Mouse (Mus musculus): Measurements from ENCODE around the gene Tmem201. TPM values are rescaled to one million over a fixed set of nuclear protein-coding genes. Genes with fewer than 3 reads are reported as not detected.

The Tmem201 gene
- total and polyA plus RNA-seq, 3 experiments: 6.4 to 29.2 (median 16.2) TPM

DNA sequence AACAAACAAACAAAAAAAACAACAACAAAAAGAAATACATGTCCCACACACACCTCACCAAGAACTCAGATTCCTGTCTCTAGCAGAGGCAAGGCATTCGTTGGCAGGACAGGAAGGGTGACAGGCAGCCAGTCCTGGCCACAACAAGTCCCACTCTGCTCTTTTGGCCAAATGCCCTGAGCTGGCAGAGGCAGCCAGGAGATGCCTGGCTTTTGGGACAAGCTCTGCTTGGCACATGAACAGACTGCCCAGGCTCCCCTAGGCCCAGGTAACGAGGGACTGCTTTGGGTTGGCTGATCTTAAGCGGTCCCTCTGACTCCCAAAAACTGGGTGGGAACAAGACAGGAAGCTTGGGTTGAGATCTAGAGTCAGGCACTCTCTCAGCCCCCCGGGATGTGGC lies 1.3 kb downstream of the Tmem201 start:
- DNase-seq (ENCODE audit: extremely low read depth): no peak

DNA sequence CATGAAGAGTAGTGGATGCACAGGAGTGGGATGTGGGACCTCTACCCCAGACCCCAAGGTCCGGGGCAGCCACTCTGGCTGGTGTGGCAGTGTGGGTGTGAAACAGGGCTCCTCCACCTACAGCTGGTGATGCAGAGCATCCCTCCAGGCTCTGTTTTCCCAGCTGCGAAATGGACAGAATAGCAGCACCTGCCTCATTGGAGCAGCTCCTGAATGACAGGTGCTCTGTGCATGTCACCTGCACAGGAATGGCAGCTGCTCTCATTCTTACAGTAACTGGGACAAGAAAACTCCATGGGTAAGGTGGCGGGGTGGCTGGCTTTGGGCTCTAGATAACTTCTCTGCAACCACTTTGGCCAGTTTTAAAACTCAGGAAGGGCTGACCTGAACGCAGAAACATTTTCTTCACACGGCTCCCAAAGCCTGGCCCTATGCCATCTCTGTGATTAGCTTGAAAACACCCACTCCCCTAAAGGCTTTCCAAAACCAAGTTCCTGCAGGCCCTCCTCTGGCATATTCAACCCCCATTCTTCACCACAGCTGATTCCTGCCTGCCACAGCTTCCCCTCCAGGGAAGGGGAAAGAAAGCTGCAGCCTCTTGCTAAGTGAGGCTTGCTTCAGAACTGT lies 2.1 kb downstream of the Tmem201 start:
- Histone ChIP-seq H3K4me2 (ENCODE audit: insufficient read depth, low read depth, poor library complexity, severe bottlenecking) (no peak overlapping the region), H3K4me3 (replicated peaks in 1 of 3; ENCODE audit: low read depth in 2 of 3, low read length in 2 of 3, poor library complexity in 1 of 3) (no peak overlapping the region), H3K36me3 (replicated peaks in 1 of 2; ENCODE audit: control insufficient read depth in 1 of 2, insufficient read depth in 1 of 2, low read length in 1 of 2) (peaks cover 13 to 59% of the 10 kb centered on the region in 2 experiments), H3K79me2 (replicated peaks; ENCODE audit: control insufficient read depth, extremely low read depth, insufficient read depth, poor library complexity, severe bottlenecking) (peaks cover 43% of the 10 kb centered on the region), H3K9ac (ENCODE audit: insufficient read depth, low read depth) (no peak overlapping the region), H3K4me1 (ENCODE audit: control insufficient read depth in 1 of 2, insufficient read depth in 2 of 2) (peaks cover 14 to 55% of the 10 kb centered on the region in 2 experiments), H3K27ac (ENCODE audit: insufficient read depth, low read depth) (no peak overlapping the region), H3K27me3 (replicated peaks) (no peaks in the 10 kb centered on the region), H3K9me3 (replicated peaks; ENCODE audit: low read length) (no peaks in the 10 kb centered on the region)
- in situ Hi-C loops (cut with MboI; ENCODE audit: low pct_ligation_motif_present, low pct_unique_long_range_greater_than_20kb, low sequenced_read_pairs): no loop called here
- no peak for TF ChIP-seq MAFK (IDR thresholded peaks at IDR 0.05; ENCODE audit: insufficient replicate concordance, low read length)
- TF ChIP-seq MAX (IDR thresholded peaks at IDR 0.05; ENCODE audit: low read length): no peak
- no peak for TF ChIP-seq PAX5 (IDR thresholded peaks at IDR 0.05; ENCODE audit: low read length)
- TF ChIP-seq ZMIZ1 (IDR thresholded peaks at IDR 0.05; ENCODE audit: low read depth, low read length): no peak
- no peak for TF ChIP-seq TBP (conservative IDR thresholded peaks at IDR 0.05; ENCODE audit: low read depth, low read length)
- no peak for TF ChIP-seq MAZ (IDR thresholded peaks at IDR 0.05; ENCODE audit: low read depth, low read length)
- no peak for TF ChIP-seq ELF1 (IDR thresholded peaks at IDR 0.05; ENCODE audit: low read depth, low read length)
- TF ChIP-seq JUN (IDR thresholded peaks at IDR 0.05; ENCODE audit: insufficient read depth, low read depth, low read length): no peak
- dilution Hi-C loops (cut with MboI; ENCODE audit: extremely low pct_ligation_motif_present, extremely low pct_unique_long_range_greater_than_20kb, low sequenced_read_pairs): no loop called here
- no peak for DNase-seq (ENCODE audit: extremely low read depth)

More for the DNA sequence above, 1.3 kb downstream of the Tmem201 start:
- in situ Hi-C loops (cut with MboI; ENCODE audit: low pct_ligation_motif_present, low pct_unique_long_range_greater_than_20kb, low sequenced_read_pairs): no loop called here
- Histone ChIP-seq H3K4me2 (ENCODE audit: insufficient read depth, low read depth, poor library complexity, severe bottlenecking) (peak overlapping the region; percentile 92), H3K9ac (ENCODE audit: insufficient read depth, low read depth) (peak overlapping the region; percentile 87), H3K4me3 (replicated peaks in 1 of 3; ENCODE audit: low read depth in 2 of 3, low read length in 2 of 3, poor library complexity in 1 of 3) (peak overlapping the region; percentile 95 to 97 (median 95)), H3K36me3 (replicated peaks in 1 of 2; ENCODE audit: control insufficient read depth in 1 of 2, insufficient read depth in 1 of 2, low read length in 1 of 2) (peaks cover 8 to 59% of the 10 kb centered on the region in 2 experiments), H3K9me3 (replicated peaks; ENCODE audit: low read length) (no peaks in the 10 kb centered on the region), H3K79me2 (replicated peaks; ENCODE audit: control insufficient read depth, extremely low read depth, insufficient read depth, poor library complexity, severe bottlenecking) (peaks cover 43% of the 10 kb centered on the region), H3K27ac (ENCODE audit: insufficient read depth, low read depth) (no peak overlapping the region), H3K27me3 (replicated peaks) (no peaks in the 10 kb centered on the region), H3K4me1 (ENCODE audit: control insufficient read depth in 1 of 2, insufficient read depth in 2 of 2) (peaks cover 13 to 52% of the 10 kb centered on the region in 2 experiments)
- TF ChIP-seq MYC (IDR thresholded peaks at IDR 0.05; ENCODE audit: low read depth, low read length) (no peak), POLR2AphosphoS2 (IDR thresholded peaks at IDR 0.05; ENCODE audit: low read depth, low read length) (no peak)
- dilution Hi-C loops (cut with MboI; ENCODE audit: extremely low pct_ligation_motif_present, extremely low pct_unique_long_range_greater_than_20kb, low sequenced_read_pairs): no loop called here

- TF ChIP-seq GABPA (IDR thresholded peaks at IDR 0.05; ENCODE audit: insufficient replicate concordance, low read depth, low read length) (no peak), E2F4 (IDR thresholded peaks at IDR 0.05; ENCODE audit: insufficient replicate concordance, low read depth, low read length) (no peak), EP300 (IDR thresholded peaks at IDR 0.05; ENCODE audit: low read length) (no peak), RCOR1 (conservative IDR thresholded peaks at IDR 0.05; ENCODE audit: low read depth, low read length) (no peak), UBTF (IDR thresholded peaks at IDR 0.05; ENCODE audit: low read depth, low read length) (no peak), RAD21 (IDR thresholded peaks at IDR 0.05; ENCODE audit: low read depth, low read length) (no peak)
- in situ Hi-C loops (cut with MboI; ENCODE audit: low pct_ligation_motif_present, low pct_unique_long_range_greater_than_20kb, low sequenced_read_pairs): no loop called here
- H3K4me2 ChIP-seq (ENCODE audit: insufficient read depth, low read depth, poor library complexity, severe bottlenecking): no peak overlapping the region
- H3K9ac ChIP-seq (ENCODE audit: insufficient read depth, low read depth): no peak overlapping the region
- no peak for DNase-seq (ENCODE audit: extremely low read depth)
- H3K4me3 ChIP-seq (replicated peaks in 1 of 3; ENCODE audit: low read depth in 2 of 3, low read length in 2 of 3, poor library complexity in 1 of 3): no peak overlapping the region
- peaks cover 43% of the 10 kb centered on the region for H3K79me2 ChIP-seq (replicated peaks; ENCODE audit: control insufficient read depth, extremely low read depth, insufficient read depth, poor library complexity, severe bottlenecking)
- H3K9me3 ChIP-seq (replicated peaks; ENCODE audit: low read length): no peaks in the 10 kb centered on the region
- peaks cover 14 to 55% of the 10 kb centered on the region in 2 experiments for H3K4me1 ChIP-seq (ENCODE audit: control insufficient read depth in 1 of 2, insufficient read depth in 2 of 2)
- dilution Hi-C loops (cut with MboI; ENCODE audit: extremely low pct_ligation_motif_present, extremely low pct_unique_long_range_greater_than_20kb, low sequenced_read_pairs): no loop called here
- H3K27ac ChIP-seq (ENCODE audit: insufficient read depth, low read depth): no peak overlapping the region
- no peaks in the 10 kb centered on the region for H3K27me3 ChIP-seq (replicated peaks)
- H3K36me3 ChIP-seq (replicated peaks in 1 of 2; ENCODE audit: control insufficient read depth in 1 of 2, insufficient read depth in 1 of 2, low read length in 1 of 2): peaks cover 18 to 59% of the 10 kb centered on the region in 2 experiments
These were observed 2.9 kb downstream of the Tmem201 start for GRCm38 (mm10) chr4:149734730-149735475.
